Mouse (Mus musculus): ENCODE results near the gene Gpr83. TPM values are rescaled to one million over a fixed set of nuclear protein-coding genes. Genes with fewer than 3 reads are reported as not detected.

Gene Gpr83
- polyA plus RNA-seq (2014; fragmentation: Nextera tagmentation; extraction: Ambion mirVana) = 1.3 and 1.4 TPM in 2 replicates

GRCm38 (mm10) chr9:14859868-14860639 is at the start of gene Gpr83:
TSS of gene Gpr83 (plus strand) at chr9:14860210.
- H3K4me2 ChIP-seq (replicated peaks) = peak within 1 kb of the TSS; percentile 97
- ATAC-seq (ENCODE audit: low FRiP score) = peak; percentile 93
- H3K36me3 ChIP-seq (replicated peaks; ENCODE audit: control insufficient read depth, insufficient read depth) = no peaks in the 10 kb centered on the region
- H3K27me3 ChIP-seq (ENCODE audit: control insufficient read depth, insufficient read depth, low read length) = peaks cover 40% of the 10 kb centered on the region
- H3K9ac ChIP-seq = peak within 1 kb of the TSS; percentile 42
- WGBS = 3% methylated on average over 45 of the region's 47 CpGs
- H3K4me3 ChIP-seq (replicated peaks; ENCODE audit: low read length) = peak within 1 kb of the TSS; percentile 47
- H3K27ac ChIP-seq = no peak within 1 kb of the TSS
- H3K4me1 ChIP-seq (replicated peaks; ENCODE audit: control insufficient read depth, insufficient read depth, low read length) = 0 out of 2 replicates have a peak, but pooled peaks cover 4% of the 10 kb centered on the region
- H3K9me3 ChIP-seq (ENCODE audit: control insufficient read depth, low read length) = no peaks in the 10 kb centered on the region
- peak; percentile 74 for DNase-seq (ENCODE audit: low spot score)

GRCm38 (mm10) chr9:14821396-14821795 is 38.6 kb upstream of the Gpr83 start:
- H3K4me3 ChIP-seq (replicated peaks; ENCODE audit: low read length) = no peak overlapping the region
- no peaks in the 10 kb centered on the region for H3K27me3 ChIP-seq (ENCODE audit: control insufficient read depth, insufficient read depth, low read length)
- H3K27ac ChIP-seq = no peak overlapping the region
- peaks cover 60% of the 10 kb centered on the region for H3K36me3 ChIP-seq (replicated peaks; ENCODE audit: control insufficient read depth, insufficient read depth)
- no peaks in the 10 kb centered on the region for H3K9me3 ChIP-seq (ENCODE audit: control insufficient read depth, low read length)
- no peaks in the 10 kb centered on the region for H3K4me1 ChIP-seq (replicated peaks; ENCODE audit: control insufficient read depth, insufficient read depth, low read length)
- no peak for DNase-seq (ENCODE audit: low spot score)
- H3K4me2 ChIP-seq (replicated peaks) = no peak overlapping the region
- ATAC-seq (ENCODE audit: low FRiP score) = no peak
- H3K9ac ChIP-seq = no peak overlapping the region

GRCm38 (mm10) chr9:14824840-14825239 is 35.2 kb upstream of the Gpr83 start:
- no peak for ATAC-seq (ENCODE audit: low FRiP score)
- WGBS = 91% methylated on average over 5 of the region's 5 CpGs
- H3K4me1 ChIP-seq (replicated peaks; ENCODE audit: control insufficient read depth, insufficient read depth, low read length) = no peaks in the 10 kb centered on the region
- no peak overlapping the region for H3K4me3 ChIP-seq (replicated peaks; ENCODE audit: low read length)
- no peaks in the 10 kb centered on the region for H3K9me3 ChIP-seq (ENCODE audit: control insufficient read depth, low read length)
- H3K36me3 ChIP-seq (replicated peaks; ENCODE audit: control insufficient read depth, insufficient read depth) = peaks cover 48% of the 10 kb centered on the region
- no peak overlapping the region for H3K9ac ChIP-seq
- no peak overlapping the region for H3K4me2 ChIP-seq (replicated peaks)
- no peak for DNase-seq (ENCODE audit: low spot score)
- no peaks in the 10 kb centered on the region for H3K27me3 ChIP-seq (ENCODE audit: control insufficient read depth, insufficient read depth, low read length)
- no peak overlapping the region for H3K27ac ChIP-seq

- H3K4me1 ChIP-seq (replicated peaks; ENCODE audit: control insufficient read depth, insufficient read depth, low read length) = no peaks in the 10 kb centered on the region
- no peak for DNase-seq (ENCODE audit: low spot score)
- ATAC-seq (ENCODE audit: low FRiP score) = no peak
- no peaks in the 10 kb centered on the region for H3K27me3 ChIP-seq (ENCODE audit: control insufficient read depth, insufficient read depth, low read length)
- H3K4me3 ChIP-seq (replicated peaks; ENCODE audit: low read length) = no peak overlapping the region
- H3K9me3 ChIP-seq (ENCODE audit: control insufficient read depth, low read length) = no peaks in the 10 kb centered on the region
- H3K9ac ChIP-seq = no peak overlapping the region
- H3K27ac ChIP-seq = no peak overlapping the region
- 89% methylated on average over 2 of the region's 2 CpGs for WGBS
- no peak overlapping the region for H3K4me2 ChIP-seq (replicated peaks)
- H3K36me3 ChIP-seq (replicated peaks; ENCODE audit: control insufficient read depth, insufficient read depth) = peaks cover 51% of the 10 kb centered on the region
These were observed 32.1 kb upstream of the Gpr83 start for GRCm38 (mm10) chr9:14827875-14828274.

- H3K4me2 ChIP-seq (replicated peaks) = no peak overlapping the region
- no peak overlapping the region for H3K27ac ChIP-seq
- ATAC-seq (ENCODE audit: low FRiP score) (no peak), DNase-seq (ENCODE audit: low spot score) (no peak)
- no peaks in the 10 kb centered on the region for H3K9me3 ChIP-seq (ENCODE audit: control insufficient read depth, low read length)
- H3K4me1 ChIP-seq (replicated peaks; ENCODE audit: control insufficient read depth, insufficient read depth, low read length) = no peaks in the 10 kb centered on the region
- no peaks in the 10 kb centered on the region for H3K27me3 ChIP-seq (ENCODE audit: control insufficient read depth, insufficient read depth, low read length)
- no peak overlapping the region for H3K4me3 ChIP-seq (replicated peaks; ENCODE audit: low read length)
- H3K36me3 ChIP-seq (replicated peaks; ENCODE audit: control insufficient read depth, insufficient read depth) = peaks cover 69% of the 10 kb centered on the region
- H3K9ac ChIP-seq = no peak overlapping the region
- WGBS = 89% methylated on average over 5 of the region's 5 CpGs
These were observed 28.0 kb upstream of the Gpr83 start for GRCm38 (mm10) chr9:14832046-14832445.

- Histone ChIP-seq H3K4me2 (replicated peaks) (no peak overlapping the region), H3K36me3 (replicated peaks; ENCODE audit: control insufficient read depth, insufficient read depth) (peaks cover 49% of the 10 kb centered on the region), H3K27ac (no peak overlapping the region), H3K27me3 (ENCODE audit: control insufficient read depth, insufficient read depth, low read length) (no peaks in the 10 kb centered on the region), H3K9ac (no peak overlapping the region), H3K9me3 (ENCODE audit: control insufficient read depth, low read length) (no peaks in the 10 kb centered on the region), H3K4me1 (replicated peaks; ENCODE audit: control insufficient read depth, insufficient read depth, low read length) (no peaks in the 10 kb centered on the region), H3K4me3 (replicated peaks; ENCODE audit: low read length) (no peak overlapping the region)
- ATAC-seq (ENCODE audit: low FRiP score) (no peak), DNase-seq (ENCODE audit: low spot score) (no peak)
- 96% methylated on average over 6 of the region's 6 CpGs for WGBS
These were observed 24.5 kb upstream of the Gpr83 start for GRCm38 (mm10) chr9:14835335-14836075.

- WGBS = 36% methylated on average over 7 of the region's 7 CpGs
- peaks cover 20% of the 10 kb centered on the region for H3K36me3 ChIP-seq (replicated peaks; ENCODE audit: control insufficient read depth, insufficient read depth)
- no peak overlapping the region for H3K4me2 ChIP-seq (replicated peaks)
- no peak overlapping the region for H3K27ac ChIP-seq
- no peak overlapping the region for H3K9ac ChIP-seq
- H3K4me3 ChIP-seq (replicated peaks; ENCODE audit: low read length) = no peak overlapping the region
- no peaks in the 10 kb centered on the region for H3K4me1 ChIP-seq (replicated peaks; ENCODE audit: control insufficient read depth, insufficient read depth, low read length)
- no peaks in the 10 kb centered on the region for H3K27me3 ChIP-seq (ENCODE audit: control insufficient read depth, insufficient read depth, low read length)
- no peaks in the 10 kb centered on the region for H3K9me3 ChIP-seq (ENCODE audit: control insufficient read depth, low read length)
- DNase-seq (ENCODE audit: low spot score) (no peak), ATAC-seq (ENCODE audit: low FRiP score) (0 out of 2 replicates have a peak, but pooled peaks have one; percentile 53)
These were observed 20.5 kb upstream of the Gpr83 start for GRCm38 (mm10) chr9:14839527-14839926.

GRCm38 (mm10) chr9:14839970-14840369 is 20.0 kb upstream of the Gpr83 start:
- Histone ChIP-seq H3K4me2 (replicated peaks) (no peak overlapping the region), H3K27me3 (ENCODE audit: control insufficient read depth, insufficient read depth, low read length) (no peaks in the 10 kb centered on the region), H3K27ac (no peak overlapping the region), H3K9me3 (ENCODE audit: control insufficient read depth, low read length) (no peaks in the 10 kb centered on the region), H3K4me3 (replicated peaks; ENCODE audit: low read length) (no peak overlapping the region), H3K36me3 (replicated peaks; ENCODE audit: control insufficient read depth, insufficient read depth) (peaks cover 16% of the 10 kb centered on the region), H3K9ac (no peak overlapping the region), H3K4me1 (replicated peaks; ENCODE audit: control insufficient read depth, insufficient read depth, low read length) (no peaks in the 10 kb centered on the region)
- ATAC-seq (ENCODE audit: low FRiP score) (no peak), DNase-seq (ENCODE audit: low spot score) (no peak)
- 78% methylated on average over 5 of the region's 5 CpGs for WGBS

- H3K4me1 ChIP-seq (replicated peaks; ENCODE audit: control insufficient read depth, insufficient read depth, low read length) = no peaks in the 10 kb centered on the region
- H3K9ac ChIP-seq = no peak overlapping the region
- ATAC-seq (ENCODE audit: low FRiP score) = no peak
- no peak for DNase-seq (ENCODE audit: low spot score)
- no peak overlapping the region for H3K27ac ChIP-seq
- WGBS = 84% methylated on average over 10 of the region's 10 CpGs
- H3K36me3 ChIP-seq (replicated peaks; ENCODE audit: control insufficient read depth, insufficient read depth) = no peaks in the 10 kb centered on the region
- no peak overlapping the region for H3K4me2 ChIP-seq (replicated peaks)
- H3K9me3 ChIP-seq (ENCODE audit: control insufficient read depth, low read length) = no peaks in the 10 kb centered on the region
- H3K4me3 ChIP-seq (replicated peaks; ENCODE audit: low read length) = no peak overlapping the region
- no peaks in the 10 kb centered on the region for H3K27me3 ChIP-seq (ENCODE audit: control insufficient read depth, insufficient read depth, low read length)
These were observed 17.9 kb upstream of the Gpr83 start for GRCm38 (mm10) chr9:14841878-14842761.

Measured in hindbrain, embryonic 14.5 days (tissue).